Mouse (Mus musculus): ENCODE data around the gene Pan2. TPM values are rescaled to one million over a fixed set of nuclear protein-coding genes. Genes with fewer than 3 reads are reported as not detected.
A peak's percentile ranks its signal among the peaks of the same experiment; 100 is the strongest.
"Not testable (repeated sequence)": the region's sequence is repeated elsewhere in the genome, so short reads cannot be mapped to it uniquely, and the experiment has no call there.

Gene Pan2
- total RNA-seq, 2 experiments from 2014 or later = 19.9 to 22.4 TPM

DNA sequence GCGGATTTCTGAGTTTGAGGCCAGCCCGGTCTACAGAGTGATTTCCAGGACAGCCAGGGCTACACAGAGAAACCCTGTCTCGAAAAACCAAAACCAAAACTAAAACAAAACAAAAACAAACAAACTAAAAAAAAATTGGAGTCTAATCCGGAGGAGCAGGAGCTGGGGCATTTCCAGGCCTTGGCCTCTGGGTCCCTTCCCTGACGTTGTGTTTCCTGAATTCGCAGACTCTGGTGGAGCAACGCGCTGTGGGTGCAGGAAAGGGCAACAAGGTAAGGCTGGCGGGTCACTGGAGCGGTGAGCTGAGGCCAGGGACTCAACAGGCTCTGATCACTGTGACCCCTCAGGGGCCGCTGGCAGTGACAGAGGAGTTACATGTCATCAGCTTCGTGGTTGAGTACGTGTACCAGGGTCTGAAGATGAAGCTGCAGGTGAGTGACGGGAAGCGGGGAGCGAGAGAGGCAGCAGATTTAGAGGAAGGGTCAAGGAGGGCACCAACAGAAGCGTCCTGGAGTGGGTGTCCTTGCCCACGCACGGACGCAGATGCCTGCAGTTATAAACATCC, 20.2 kb upstream of the Pan2 start:
- intact Hi-C loops (cut with DNase I) = loop anchor here (10.0 kb wide), 1 partner anchor 68 kb away; the partner anchor contains the start of gene Spryd4
- DNase-seq = no peak

- peak; percentile 85 for DNase-seq
- intact Hi-C loops (cut with DNase I) = loop anchor here (10.0 kb wide), 1 partner anchor 69 kb away; the partner anchor contains the start of gene Spryd4
These were observed 19.2 kb upstream of the Pan2 start for GRCm38 (mm10) chr10:128283604-128284579.

DNA sequence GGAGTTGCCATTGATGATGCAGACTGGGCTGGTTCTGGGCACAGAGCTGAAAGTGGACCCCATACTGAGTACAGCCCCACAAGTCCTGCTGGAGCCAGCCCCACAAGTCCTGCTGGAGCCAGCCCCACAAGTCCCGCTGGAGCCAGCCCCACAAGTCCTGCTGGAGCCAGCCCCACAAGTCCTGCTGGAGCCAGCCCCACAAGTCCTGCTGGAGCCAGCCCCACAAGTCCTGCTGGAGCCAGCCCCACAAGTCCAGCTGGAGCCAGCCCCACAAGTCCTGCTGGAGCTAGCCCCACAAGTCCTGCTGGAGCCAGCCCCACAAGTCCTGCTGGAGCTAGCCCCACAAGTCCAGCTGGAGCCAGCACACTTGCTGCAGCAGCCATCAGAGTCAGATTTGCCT, 12.5 kb upstream of the Pan2 start:
- intact Hi-C loops (cut with DNase I) = not testable (repeated sequence)
- peak; percentile 65 for DNase-seq

GRCm38 (mm10) chr10:128296370-128297090, 6.6 kb upstream of the Pan2 start:
- intact Hi-C loops (cut with DNase I) = no loop called here
- DNase-seq = peak; percentile 44

- peak; percentile 51 for DNase-seq
- intact Hi-C loops (cut with DNase I) = no loop called here
These were observed 5.9 kb upstream of the Pan2 start for GRCm38 (mm10) chr10:128297221-128297620.

- peak; percentile 62 for DNase-seq
- intact Hi-C loops (cut with DNase I) = no loop called here
These were observed 5.5 kb upstream of the Pan2 start for GRCm38 (mm10) chr10:128297622-128298021.

DNA sequence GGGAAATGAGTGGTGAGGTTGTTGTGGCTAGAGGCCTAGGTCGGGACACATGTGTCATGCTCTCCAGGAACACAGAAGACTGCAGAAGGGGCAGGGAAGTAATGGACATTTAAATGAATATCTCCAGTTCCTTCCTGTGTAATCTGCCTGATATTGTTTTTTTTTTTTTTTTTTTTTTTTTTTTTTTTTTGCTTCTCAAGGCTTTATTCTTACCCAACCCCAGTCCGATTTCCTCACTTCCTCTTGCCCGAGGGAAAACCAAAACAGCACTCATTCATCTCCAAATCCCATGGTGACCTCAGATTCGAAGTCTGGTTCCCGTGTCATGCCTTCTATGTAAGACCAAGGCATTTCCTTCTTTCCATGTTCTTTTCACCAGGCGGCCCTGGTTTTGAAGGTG, 4.9 kb upstream of the Pan2 start:
- intact Hi-C loops (cut with DNase I) = no loop called here
- DNase-seq = no peak

DNA sequence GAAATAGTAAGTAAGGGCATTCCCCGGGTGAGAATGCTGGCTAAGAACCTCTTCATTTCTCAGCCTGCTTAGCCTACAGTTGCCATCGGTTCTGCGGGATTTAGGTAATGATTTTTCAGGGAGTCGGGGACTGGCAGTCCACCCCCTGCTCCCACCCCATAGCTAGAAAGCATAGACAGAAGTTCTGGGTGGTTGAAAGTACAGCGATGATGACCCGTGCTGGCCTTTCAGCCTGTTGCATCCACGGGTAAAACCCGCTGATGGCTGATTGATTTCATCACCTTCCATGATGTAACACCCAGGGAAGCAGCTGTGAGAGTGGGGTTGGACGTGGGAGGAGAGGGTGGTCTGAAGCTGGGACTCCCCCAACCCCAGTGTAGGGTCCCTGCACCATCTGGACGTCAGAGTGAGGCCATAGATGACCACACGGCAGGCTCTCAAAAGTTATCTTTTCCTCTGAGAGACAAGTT, 4.4 kb upstream of the Pan2 start, which contains the start of gene Il23a:
Gene Il23a, minus strand, starts transcription at position 51 of the 470 bp plus-strand sequence.
- intact Hi-C loops (cut with DNase I) = no loop called here
- no peak for DNase-seq

GRCm38 (mm10) chr10:128302357-128302756, 778 bp upstream of the Pan2 start:
- intact Hi-C loops (cut with DNase I) = no loop called here
- no peak for DNase-seq

- intact Hi-C loops (cut with DNase I) = no loop called here
These were observed 380 bp upstream of the Pan2 start for GRCm38 (mm10) chr10:128302785-128303125.

DNA sequence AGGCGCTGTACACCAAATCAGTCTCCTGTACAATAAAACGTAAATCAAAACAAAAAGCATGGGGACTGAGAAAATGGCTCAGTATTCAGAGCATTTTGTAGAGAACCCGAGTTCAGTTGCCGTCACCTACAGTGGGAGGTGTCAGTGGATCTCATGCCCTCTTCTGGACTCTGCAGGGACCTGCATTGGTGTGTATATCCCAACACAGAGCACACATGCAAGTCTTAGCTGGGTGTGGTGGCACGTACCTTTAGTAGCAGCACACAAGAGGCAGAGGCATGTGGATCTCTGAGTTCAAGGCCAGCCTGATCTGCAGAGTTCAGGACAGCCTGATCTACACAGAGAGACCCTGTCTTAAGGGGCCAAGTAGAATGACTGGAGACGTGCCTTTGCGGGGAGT, 6.5 kb downstream of the Pan2 start:
- intact Hi-C loops (cut with DNase I) = no loop called here
- DNase-seq = no peak

More at GRCm38 (mm10) chr10:128302785-128303125, 380 bp upstream of the Pan2 start:
- no peak for DNase-seq

- intact Hi-C loops (cut with DNase I) = no loop called here
- peak; percentile 65 for DNase-seq
These were observed 7.0 kb downstream of the Pan2 start for GRCm38 (mm10) chr10:128310177-128310576.

DNA sequence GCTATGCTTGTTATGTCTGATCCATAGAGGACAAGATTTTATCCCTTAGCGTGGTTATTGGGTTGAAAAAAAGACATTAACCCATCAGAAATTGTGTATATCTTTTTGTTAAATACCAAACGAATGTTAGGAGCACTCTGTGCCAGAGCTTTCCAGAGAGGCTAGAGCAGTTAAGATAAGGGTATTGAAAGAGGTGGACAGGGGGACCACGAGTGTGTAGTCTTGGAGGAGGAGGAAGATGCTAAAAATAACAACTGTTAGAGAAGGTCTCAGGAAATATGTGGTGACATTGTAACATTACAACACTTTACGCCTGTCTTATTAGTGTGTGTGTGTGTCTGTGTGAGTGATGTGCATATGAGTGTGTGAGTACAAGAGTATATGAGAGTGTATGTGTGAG, 7.8 kb downstream of the Pan2 start:
- no peak for DNase-seq
- intact Hi-C loops (cut with DNase I) = no loop called here

DNA sequence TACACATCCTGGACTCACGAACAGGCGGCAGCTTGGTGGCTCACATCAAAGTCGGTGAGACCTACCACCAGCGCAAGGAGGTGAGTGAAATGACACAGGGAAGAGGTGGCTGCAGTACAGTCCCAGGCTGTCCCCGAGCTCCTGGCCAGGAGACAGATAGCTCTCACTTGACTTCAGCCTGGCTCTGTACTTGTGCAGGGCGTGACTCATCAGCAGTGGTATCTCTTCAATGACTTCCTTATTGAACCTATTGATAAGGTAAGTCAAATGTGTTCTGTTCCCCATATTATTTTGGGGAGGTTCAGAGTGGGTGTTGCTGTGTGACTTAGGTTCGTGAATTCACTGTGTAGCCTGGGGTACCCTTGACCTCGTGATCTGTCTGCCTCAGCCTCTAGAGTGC, 12.4 kb downstream of the Pan2 start:
- DNase-seq = no peak
- intact Hi-C loops (cut with DNase I) = no loop called here

GRCm38 (mm10) chr10:128321641-128322040, 18.5 kb downstream of the Pan2 start:
- intact Hi-C loops (cut with DNase I) = no loop called here
- no peak for DNase-seq

DNA sequence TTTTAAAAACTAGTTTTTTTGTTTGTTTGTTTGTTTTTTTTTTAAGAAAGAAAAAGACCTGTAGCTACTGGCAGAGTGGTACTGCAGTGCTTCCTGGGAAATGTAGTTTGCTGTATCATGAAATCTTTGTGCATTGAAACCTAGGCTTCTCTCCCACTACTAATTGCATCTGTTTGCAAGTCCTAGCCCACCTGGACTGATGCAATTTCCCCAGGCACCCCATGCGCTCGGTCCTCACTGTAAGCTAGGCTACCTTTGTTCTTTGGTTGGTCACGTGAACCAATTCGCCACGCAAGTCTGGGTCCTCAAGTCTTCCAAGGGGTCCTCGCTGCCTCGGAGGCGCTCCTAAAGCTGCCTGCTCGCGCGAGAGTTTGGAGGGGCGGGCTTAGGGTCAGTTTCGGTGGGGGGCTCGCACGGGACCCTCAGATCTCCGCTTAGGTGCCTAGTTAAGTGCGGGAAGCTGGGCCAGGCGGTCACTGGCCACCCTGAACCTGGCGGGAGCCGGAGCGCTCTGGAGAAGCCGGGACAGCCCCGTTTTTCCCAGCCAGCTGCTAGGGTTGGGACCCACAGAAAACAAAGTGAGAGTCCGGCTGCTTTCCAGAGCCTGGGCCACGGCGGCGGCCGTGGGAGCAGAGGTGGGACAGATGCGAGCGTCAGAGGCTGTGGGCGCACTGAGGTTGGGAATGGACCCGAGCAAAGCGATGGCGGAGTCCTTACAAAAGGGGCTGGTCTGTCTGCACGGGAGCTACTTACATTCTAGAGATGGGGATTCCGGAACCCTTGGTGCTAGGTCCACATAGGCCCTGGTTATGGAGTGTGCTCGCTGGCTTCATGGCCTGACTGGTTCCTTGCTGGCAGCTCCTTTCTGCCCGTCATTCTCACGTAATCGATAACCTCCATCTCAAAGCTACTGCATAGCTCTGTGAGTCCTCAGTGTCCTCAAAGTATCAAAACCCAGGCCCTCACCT, 19.3 kb downstream of the Pan2 start, which contains the start of gene Cnpy2:
Gene Cnpy2, plus strand, starts transcription at position 319 of the 968 bp plus-strand sequence.
- intact Hi-C loops (cut with DNase I) = no loop called here
- DNase-seq = peak; percentile 94

GRCm38 (mm10) chr10:128323516-128323915, 20.4 kb downstream of the Pan2 start:
- DNase-seq = no peak
- intact Hi-C loops (cut with DNase I) = no loop called here

DNA sequence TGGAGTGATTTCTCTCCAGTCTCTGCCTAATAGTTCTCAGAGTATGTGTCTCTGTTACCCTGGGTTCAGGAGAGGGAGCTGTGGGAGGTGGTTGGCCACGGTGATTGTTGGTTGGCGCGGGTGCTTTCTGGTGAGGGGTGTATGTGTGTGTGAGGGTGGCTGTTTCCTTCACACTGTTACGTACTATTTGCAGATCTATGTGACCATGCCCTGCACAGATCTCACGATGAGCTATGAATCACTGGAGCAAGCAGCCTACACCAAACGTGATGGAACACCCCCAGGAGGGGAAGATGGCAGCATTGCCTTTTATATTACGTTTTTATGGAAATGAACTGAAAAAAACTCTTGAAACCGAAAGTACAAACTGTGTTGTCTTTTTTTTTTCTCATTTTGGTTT, 23.7 kb downstream of the Pan2 start:
- no peak for DNase-seq
- intact Hi-C loops (cut with DNase I) = no loop called here

- intact Hi-C loops (cut with DNase I) = no loop called here
- DNase-seq = no peak
These were observed 24.5 kb downstream of the Pan2 start for GRCm38 (mm10) chr10:128327610-128328009.
